Mouse (Mus musculus): ENCODE data around the gene Olfr1279. TPM values are rescaled to one million over a fixed set of nuclear protein-coding genes. Genes with fewer than 3 reads are reported as not detected.
"Not testable (repeated sequence)": the region's sequence is repeated elsewhere in the genome, so short reads cannot be mapped to it uniquely, and the experiment has no call there.

Gene Olfr1279
- total RNA-seq (2021), result not detected

DNA sequence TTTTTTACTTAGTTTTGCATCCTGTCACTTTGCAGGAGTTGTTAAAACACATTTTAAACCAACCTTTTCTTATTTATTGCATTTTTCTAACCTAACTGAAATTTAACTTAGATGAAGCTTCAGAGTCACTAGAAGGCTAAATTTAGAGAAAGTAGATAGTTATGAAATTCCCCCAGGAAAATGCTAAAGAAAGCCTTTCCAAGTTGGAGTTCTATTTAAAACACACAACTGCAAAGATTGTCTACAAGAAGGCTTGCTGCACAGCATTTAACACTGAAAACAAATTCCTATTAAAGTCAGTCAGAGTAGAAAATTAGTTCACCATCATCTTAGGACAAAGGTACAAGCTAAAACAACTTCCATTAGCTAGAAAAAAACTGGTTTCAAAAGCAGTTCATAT lies at the start of gene Olfr1279:
Gene Olfr1279 (plus strand): TSS at position 262 of the 400 bp plus-strand sequence.
- intact Hi-C loops (cut with DNase I), result no loop called here
- DNase-seq, result no peak

DNA sequence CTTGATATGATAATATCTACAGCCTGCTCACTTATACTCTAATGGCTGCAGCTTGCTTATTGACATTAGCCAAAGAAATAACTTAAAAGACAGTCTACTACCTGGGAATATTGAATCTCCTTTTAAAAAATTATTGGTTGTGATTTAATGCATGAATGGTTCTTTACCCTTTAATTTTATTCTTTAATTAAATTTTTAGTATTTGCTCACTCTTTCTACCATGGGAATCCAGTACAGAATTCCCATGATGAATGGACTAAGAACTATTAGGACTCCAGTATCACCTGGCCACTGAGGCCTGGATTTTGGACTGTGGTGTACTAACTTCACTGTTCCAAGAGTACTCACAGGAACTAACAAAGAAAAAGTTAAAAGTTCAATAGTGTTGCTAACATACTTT lies 46.2 kb upstream of the Olfr1279 start, which contains the start of gene Olfr1276:
Gene Olfr1276 (plus strand): TSS at position 301 of the 400 bp plus-strand sequence.
- intact Hi-C loops (cut with DNase I), result no loop called here

DNA sequence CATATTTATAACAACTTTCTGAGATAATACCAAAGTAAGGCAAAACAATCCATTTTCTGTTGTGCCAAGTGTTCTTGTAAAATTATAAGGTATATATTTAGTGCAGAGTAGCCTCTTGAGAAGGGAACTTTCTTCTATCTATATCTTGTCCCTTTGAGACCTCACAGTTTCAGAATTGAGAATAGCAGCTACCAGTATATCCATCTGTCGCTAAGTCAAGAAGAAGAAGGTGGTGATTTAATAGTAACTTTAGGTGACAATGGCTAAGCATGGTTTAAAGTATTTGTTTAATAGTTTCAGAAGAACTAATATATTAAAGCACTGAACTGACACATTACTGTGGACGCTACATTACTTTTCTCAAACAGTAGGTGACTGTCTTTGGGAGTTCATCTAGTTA lies 26.4 kb upstream of the Olfr1279 start, which contains the start of gene Olfr1277:
Gene Olfr1277 (minus strand): TSS at position 101 of the 400 bp plus-strand sequence.
- intact Hi-C loops (cut with DNase I), result no loop called here
- no peak for DNase-seq

More for the DNA sequence above, 46.2 kb upstream of the Olfr1279 start, which contains the start of gene Olfr1276:
- no peak for DNase-seq

DNA sequence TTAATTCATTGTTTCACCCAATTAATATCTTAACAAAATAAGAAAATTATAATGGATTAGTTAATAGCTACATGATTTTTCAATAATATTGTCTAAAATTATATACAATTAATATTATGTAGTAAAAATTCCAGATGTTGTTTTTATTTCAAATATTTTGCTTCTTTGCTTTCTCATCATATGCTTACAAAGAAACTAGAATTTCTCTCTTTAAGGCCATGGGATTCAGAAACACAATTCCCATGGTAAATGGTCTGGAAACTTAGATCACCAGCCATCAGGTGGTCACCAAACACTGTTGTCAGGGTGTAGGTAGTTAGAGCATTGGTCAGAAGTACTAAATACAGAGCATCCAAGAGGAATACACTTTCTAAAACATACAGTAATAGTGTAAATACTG lies 10.6 kb upstream of the Olfr1279 start, which contains the start of gene Olfr1278:
Gene Olfr1278 (plus strand): TSS at position 301 of the 400 bp plus-strand sequence.
- intact Hi-C loops (cut with DNase I), result no loop called here
- no peak for DNase-seq

DNA sequence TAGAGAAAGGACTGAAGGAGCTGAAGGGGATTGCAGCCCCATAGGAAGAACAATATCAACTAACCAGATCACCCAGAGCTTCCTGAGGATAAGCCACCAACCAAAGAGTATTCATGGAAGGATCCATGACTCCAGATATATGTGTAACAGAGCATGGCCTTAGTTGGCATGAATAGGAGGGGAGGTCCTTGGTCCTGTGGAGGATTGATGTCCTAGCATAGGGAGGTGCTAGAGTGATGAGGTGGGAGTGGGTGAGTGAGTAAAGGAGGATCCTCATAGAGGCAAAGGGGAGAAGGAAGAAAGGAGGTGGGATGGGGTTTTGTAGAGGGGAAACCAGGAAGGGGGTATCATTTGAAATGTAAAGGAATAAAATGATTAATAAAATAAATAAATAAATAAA lies 1.9 kb upstream of the Olfr1279 start:
- intact Hi-C loops (cut with DNase I), result no loop called here
- no peak for DNase-seq

DNA sequence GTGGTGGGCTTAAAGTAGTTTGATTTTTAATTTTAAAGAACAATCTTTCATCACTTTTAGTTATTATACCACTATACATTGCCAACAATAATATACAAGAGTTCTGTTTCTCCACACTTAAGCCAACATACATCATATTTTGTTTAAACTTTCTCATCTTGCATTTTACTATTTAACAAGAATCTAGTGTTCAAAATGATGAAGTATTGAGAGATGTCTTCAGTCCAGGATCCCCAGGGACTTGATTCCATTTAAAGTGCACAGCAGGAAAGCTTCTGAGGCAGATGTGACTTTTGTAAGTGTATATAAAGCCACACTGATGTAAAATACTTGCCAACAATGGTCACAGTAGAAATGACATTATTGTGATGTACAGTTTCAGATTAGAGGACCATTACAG lies 13.3 kb downstream of the Olfr1279 start, which contains the start of gene Olfr1280:
Gene Olfr1280 (plus strand): TSS at position 301 of the 400 bp plus-strand sequence.
- no peak for DNase-seq
- intact Hi-C loops (cut with DNase I), result no loop called here

DNA sequence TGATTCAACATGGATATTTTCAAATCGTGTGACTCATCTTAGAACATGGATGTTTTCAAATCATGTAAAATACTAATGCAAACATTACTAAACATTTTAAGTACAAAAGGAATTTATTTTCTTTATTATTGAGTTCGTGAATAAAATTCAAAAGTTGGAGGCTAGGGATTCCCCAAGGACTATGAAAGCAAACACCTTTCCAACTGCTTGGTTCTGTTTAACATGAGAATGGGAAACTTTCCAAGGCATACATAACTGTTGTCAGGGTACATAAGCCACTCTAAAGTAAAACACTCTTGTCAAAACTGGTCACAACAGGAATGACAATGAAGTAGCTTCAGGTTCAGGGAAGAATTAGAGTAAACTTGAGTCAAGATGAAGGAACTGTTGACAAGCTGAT lies 25.8 kb downstream of the Olfr1279 start, which contains the start of gene Olfr1281:
Gene Olfr1281 (plus strand): TSS at position 301 of the 400 bp plus-strand sequence.
- DNase-seq, result no peak
- intact Hi-C loops (cut with DNase I), result no loop called here

DNA sequence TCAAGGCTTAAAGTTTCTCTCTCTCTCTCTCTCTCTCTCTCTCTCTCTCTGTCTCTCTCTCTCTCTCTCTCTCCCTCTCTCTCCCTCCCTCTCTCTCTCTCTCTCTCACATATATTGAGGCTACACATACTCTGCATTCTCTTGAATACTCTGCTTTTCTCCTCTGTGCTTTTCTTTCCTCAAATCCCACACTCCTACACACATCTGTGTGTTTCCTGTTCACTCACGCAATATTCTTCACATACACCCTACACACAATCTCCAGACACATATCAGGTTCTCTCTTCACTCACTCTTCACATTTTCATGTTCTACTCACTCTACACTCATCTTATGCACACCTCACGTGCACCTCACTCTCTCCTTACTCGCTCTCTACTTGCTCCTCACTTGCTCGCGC lies 33.3 kb downstream of the Olfr1279 start:
- DNase-seq; intact Hi-C loops (cut with DNase I): not testable (repeated sequence)

DNA sequence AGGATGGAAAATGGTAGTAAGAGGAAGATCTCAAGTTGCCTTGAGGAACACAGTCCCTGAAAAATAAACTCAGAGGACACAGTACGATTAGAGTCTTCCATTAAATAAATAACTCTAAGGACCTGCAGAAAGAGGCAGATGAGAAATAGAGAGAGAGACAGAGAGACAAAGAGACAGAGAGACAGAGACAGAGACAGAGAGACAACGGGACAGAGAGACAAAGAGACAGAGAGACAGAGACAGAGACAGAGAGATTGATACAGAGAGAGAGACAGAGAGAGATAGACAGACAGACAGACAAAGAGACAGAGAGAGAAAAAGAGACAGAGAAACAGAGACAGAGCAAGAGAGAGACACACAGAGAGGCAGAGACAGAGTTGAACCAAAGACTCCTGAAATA lies 35.5 kb downstream of the Olfr1279 start, which contains the start of gene Olfr1282:
Gene Olfr1282 (minus strand): TSS at position 101 of the 400 bp plus-strand sequence.
- intact Hi-C loops (cut with DNase I), result no loop called here
- no peak for DNase-seq

Other genes with a start within 250 kb of the Olfr1279 start
- not detected for gene Gm13941, start 194.7 kb upstream of the Olfr1279 start, total RNA-seq (2021)
- gene Gm15130, start 147.7 kb upstream of the Olfr1279 start, total RNA-seq (2021), result not detected
- gene 4930430A15Rik, start 71.0 kb upstream of the Olfr1279 start, total RNA-seq (2021), result not detected
- gene Olfr1275, start 65.3 kb upstream of the Olfr1279 start, total RNA-seq (2021), result not detected
- gene Olfr1276, start 46.1 kb upstream of the Olfr1279 start, total RNA-seq (2021), result not detected
- gene Olfr1277, start 26.5 kb upstream of the Olfr1279 start, total RNA-seq (2021), result not detected
- not detected for gene Olfr1278, start 10.5 kb upstream of the Olfr1279 start, total RNA-seq (2021)
- gene Olfr1280, start 13.4 kb downstream of the Olfr1279 start, total RNA-seq (2021), result not detected
- gene Olfr1281, start 25.9 kb downstream of the Olfr1279 start, total RNA-seq (2021), result not detected
- gene Olfr1282, start 35.4 kb downstream of the Olfr1279 start, total RNA-seq (2021), result not detected
- not detected for gene Olfr1283, start 66.2 kb downstream of the Olfr1279 start, total RNA-seq (2021)
- gene Olfr1284, start 74.9 kb downstream of the Olfr1279 start, total RNA-seq (2021), result not detected
- not detected for gene Olfr1286, start 122.5 kb downstream of the Olfr1279 start, total RNA-seq (2021)
- gene Olfr1287, start 148.5 kb downstream of the Olfr1279 start, total RNA-seq (2021), result not detected
- not detected for gene Olfr1288, start 173.5 kb downstream of the Olfr1279 start, total RNA-seq (2021)
- gene Olfr1289, start 180.2 kb downstream of the Olfr1279 start, total RNA-seq (2021), result not detected
- not detected for gene Olfr1290, start 193.2 kb downstream of the Olfr1279 start, total RNA-seq (2021)
- gene Olfr1291-ps1, start 196.5 kb downstream of the Olfr1279 start, total RNA-seq (2021), result not detected
- not detected for gene Olfr1293-ps, start 224.6 kb downstream of the Olfr1279 start, total RNA-seq (2021)
- gene Olfr1294, start 239.7 kb downstream of the Olfr1279 start, total RNA-seq (2021), result not detected

Measured in heart, postnatal 36 days (tissue).